Mouse (Mus musculus) CH12.LX (cell line): ENCODE measurements around the gene Tvp23b.

Source experiments
- CHD1 ChIP-seq: IDR thresholded peaks from 2 replicates; pipeline ENCODE4 v1.6.1; 2012; ENCODE audit warnings: low read depth, low read length, improper control_type of control experiment, inconsistent platforms
- CHD2 ChIP-seq: IDR thresholded peaks from 2 replicates; pipeline ENCODE4 v1.6.1; 2011; ENCODE audit warnings: low read length, improper control_type of control experiment
- CTCF ChIP-seq, 2 experiments: IDR thresholded peaks in 1 of 2; conservative IDR thresholded peaks in 1 of 2; 2 replicates each; pipeline ENCODE4 v1.5.1; 2011 to 2012; ENCODE audit warnings: low read depth in 2 of 2, low read length in 2 of 2, improper control_type of control experiment in 1 of 2, inconsistent platforms in 1 of 2, mild to moderate bottlenecking in 1 of 2, moderate library complexity in 1 of 2
- E2F4 ChIP-seq: IDR thresholded peaks from 2 replicates; pipeline ENCODE4 v1.6.1; 2011; ENCODE audit warnings: low read depth, low read length, improper control_type of control experiment; ENCODE audit not compliant: insufficient replicate concordance
- ELF1 ChIP-seq: IDR thresholded peaks from 2 replicates; pipeline ENCODE4 v1.6.1; 2014; ENCODE audit warnings: low read depth, mild to moderate bottlenecking, inconsistent platforms, low read length, improper control_type of control experiment
- MAZ ChIP-seq: IDR thresholded peaks from 2 replicates; pipeline ENCODE4 v1.6.1; 2012; ENCODE audit warnings: low read depth, mild to moderate bottlenecking, inconsistent platforms, low read length, improper control_type of control experiment, moderate library complexity
- RCOR1 ChIP-seq: conservative IDR thresholded peaks from 2 replicates; pipeline ENCODE4 v1.6.1; 2012; ENCODE audit warnings: low read depth, mild to moderate bottlenecking, inconsistent platforms, low read length, improper control_type of control experiment
- SIN3A ChIP-seq: IDR thresholded peaks from 2 replicates; pipeline ENCODE4 v1.6.1; 2012; ENCODE audit warnings: low read length, improper control_type of control experiment, inconsistent platforms

DNA sequence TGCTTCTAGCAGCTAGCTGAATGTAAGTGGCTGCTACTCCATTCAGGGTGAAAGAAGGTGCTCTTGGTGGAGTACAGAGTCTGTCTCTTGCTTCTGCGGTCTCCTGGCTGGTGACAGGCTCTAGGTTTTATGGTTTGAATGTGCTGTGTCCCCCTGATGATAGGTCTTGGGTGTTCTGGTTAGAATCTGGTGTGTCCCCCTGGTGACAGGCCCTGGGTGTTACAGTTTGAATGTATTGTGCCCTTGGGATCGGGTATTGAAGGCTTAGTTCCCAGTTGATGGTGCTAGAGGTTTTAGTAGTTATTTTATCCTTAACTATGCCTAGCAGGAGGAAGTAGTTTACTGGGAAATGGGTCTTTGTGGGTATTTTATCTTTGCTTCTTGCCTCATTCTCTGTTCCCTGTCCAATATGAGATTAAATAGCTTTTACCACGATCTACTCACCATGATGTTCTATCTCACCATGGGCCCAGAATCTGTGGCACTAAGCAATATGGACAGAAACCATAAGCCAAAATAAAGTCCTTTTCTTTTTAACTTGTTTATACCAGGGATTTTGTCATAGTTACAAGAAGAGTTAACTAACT is 30.6 kb downstream of the Tvp23b start:
- TF ChIP-seq CTCF (conservative IDR thresholded peaks at IDR 0.05 in 1 of 2, IDR thresholded peaks at IDR 0.05 in 1 of 2; ENCODE audit: low read depth in 2 of 2, low read length in 2 of 2) (peak; percentile 45 to 78; a peak in 3 of 4 replicates), CHD2 (no peak), RCOR1 (no peak), E2F4 (no peak), SIN3A (no peak), ELF1 (no peak), CHD1 (no peak), MAZ (no peak)
